Mouse (Mus musculus): ENCODE measurements around the gene Atxn1. TPM values are rescaled to one million over a fixed set of nuclear protein-coding genes. Genes with fewer than 3 reads are reported as not detected.

Atxn1 gene
- total and polyA plus RNA-seq, 3 experiments, result 8.0 to 13.1 (median 9.7) TPM

GRCm38 (mm10) chr13:46011232-46011631, 46.4 kb upstream of the Atxn1 start:
- Histone ChIP-seq H3K9me3 (replicated peaks; ENCODE audit: low read length) (no peaks in the 10 kb centered on the region), H3K4me1 (ENCODE audit: control insufficient read depth in 1 of 2, insufficient read depth in 2 of 2) (peaks cover 10 to 33% of the 10 kb centered on the region in 2 experiments; a peak in 3 of 4 replicates), H3K4me3 (replicated peaks in 1 of 3; ENCODE audit: low read depth in 2 of 3, low read length in 2 of 3, poor library complexity in 1 of 3) (no peak overlapping the region), H3K9ac (ENCODE audit: insufficient read depth, low read depth) (no peak overlapping the region), H3K36me3 (replicated peaks in 1 of 2; ENCODE audit: control insufficient read depth in 1 of 2, insufficient read depth in 1 of 2, low read length in 1 of 2) (no peaks in the 10 kb centered on the region), H3K27ac (ENCODE audit: insufficient read depth, low read depth) (no peak overlapping the region), H3K4me2 (ENCODE audit: insufficient read depth, low read depth, poor library complexity, severe bottlenecking) (no peak overlapping the region), H3K27me3 (replicated peaks) (no peaks in the 10 kb centered on the region), H3K79me2 (replicated peaks; ENCODE audit: control insufficient read depth, extremely low read depth, insufficient read depth, poor library complexity, severe bottlenecking) (no peaks in the 10 kb centered on the region)
- dilution Hi-C loops (cut with MboI; ENCODE audit: extremely low pct_ligation_motif_present, extremely low pct_unique_long_range_greater_than_20kb, low sequenced_read_pairs) (no loop called here), in situ Hi-C loops (cut with MboI; ENCODE audit: low pct_ligation_motif_present, low pct_unique_long_range_greater_than_20kb, low sequenced_read_pairs) (no loop called here)
- no peak for DNase-seq (ENCODE audit: extremely low read depth)
- TF ChIP-seq NELFE (IDR thresholded peaks at IDR 0.05; ENCODE audit: low read depth, low read length) (no peak), USF1 (IDR thresholded peaks at IDR 0.05; ENCODE audit: low read depth, low read length) (no peak), MAX (IDR thresholded peaks at IDR 0.05; ENCODE audit: low read length) (no peak), MAZ (IDR thresholded peaks at IDR 0.05; ENCODE audit: low read depth, low read length) (no peak), SMC3 (IDR thresholded peaks at IDR 0.05; ENCODE audit: low read depth, low read length) (no peak), RCOR1 (conservative IDR thresholded peaks at IDR 0.05; ENCODE audit: low read depth, low read length) (no peak), TBP (conservative IDR thresholded peaks at IDR 0.05; ENCODE audit: low read depth, low read length) (no peak), GABPA (IDR thresholded peaks at IDR 0.05; ENCODE audit: insufficient replicate concordance, low read depth, low read length) (no peak), CTCF (conservative IDR thresholded peaks at IDR 0.05 in 1 of 2, IDR thresholded peaks at IDR 0.05 in 1 of 2; ENCODE audit: low read depth in 2 of 2, low read length in 2 of 2) (no peak), IRF4 (IDR thresholded peaks at IDR 0.05; ENCODE audit: low read depth, low read length) (no peak), POLR2A (IDR thresholded peaks at IDR 0.05; ENCODE audit: low read depth, low read length) (no peak), MAFK (IDR thresholded peaks at IDR 0.05; ENCODE audit: insufficient replicate concordance, low read length) (no peak), CHD2 (IDR thresholded peaks at IDR 0.05; ENCODE audit: low read length) (no peak), HCFC1 (IDR thresholded peaks at IDR 0.05; ENCODE audit: low read depth, low read length) (no peak), PAX5 (IDR thresholded peaks at IDR 0.05; ENCODE audit: low read length) (no peak), ZMIZ1 (IDR thresholded peaks at IDR 0.05; ENCODE audit: low read depth, low read length) (no peak), ETS1 (conservative IDR thresholded peaks at IDR 0.05; ENCODE audit: low read depth, low read length) (no peak), E2F4 (IDR thresholded peaks at IDR 0.05; ENCODE audit: insufficient replicate concordance, low read depth, low read length) (no peak), MYC (IDR thresholded peaks at IDR 0.05; ENCODE audit: low read depth, low read length) (no peak)

GRCm38 (mm10) chr13:46010075-46010474, 45.3 kb upstream of the Atxn1 start:
- Histone ChIP-seq H3K27me3 (replicated peaks) (no peaks in the 10 kb centered on the region), H3K4me3 (replicated peaks in 1 of 3; ENCODE audit: low read depth in 2 of 3, low read length in 2 of 3, poor library complexity in 1 of 3) (no peak overlapping the region), H3K79me2 (replicated peaks; ENCODE audit: control insufficient read depth, extremely low read depth, insufficient read depth, poor library complexity, severe bottlenecking) (no peaks in the 10 kb centered on the region), H3K36me3 (replicated peaks in 1 of 2; ENCODE audit: control insufficient read depth in 1 of 2, insufficient read depth in 1 of 2, low read length in 1 of 2) (no peaks in the 10 kb centered on the region), H3K27ac (ENCODE audit: insufficient read depth, low read depth) (no peak overlapping the region), H3K9ac (ENCODE audit: insufficient read depth, low read depth) (no peak overlapping the region), H3K4me2 (ENCODE audit: insufficient read depth, low read depth, poor library complexity, severe bottlenecking) (no peak overlapping the region), H3K9me3 (replicated peaks; ENCODE audit: low read length) (no peaks in the 10 kb centered on the region), H3K4me1 (ENCODE audit: control insufficient read depth in 1 of 2, insufficient read depth in 2 of 2) (peaks cover 10 to 33% of the 10 kb centered on the region in 2 experiments; a peak in 3 of 4 replicates)
- dilution Hi-C loops (cut with MboI; ENCODE audit: extremely low pct_ligation_motif_present, extremely low pct_unique_long_range_greater_than_20kb, low sequenced_read_pairs), result no loop called here
- in situ Hi-C loops (cut with MboI; ENCODE audit: low pct_ligation_motif_present, low pct_unique_long_range_greater_than_20kb, low sequenced_read_pairs), result no loop called here
- TF ChIP-seq JUN (IDR thresholded peaks at IDR 0.05; ENCODE audit: insufficient read depth, low read depth, low read length), result no peak
- no peak for TF ChIP-seq CHD1 (IDR thresholded peaks at IDR 0.05; ENCODE audit: low read depth, low read length)
- no peak for TF ChIP-seq E2F4 (IDR thresholded peaks at IDR 0.05; ENCODE audit: insufficient replicate concordance, low read depth, low read length)
- TF ChIP-seq MAX (IDR thresholded peaks at IDR 0.05; ENCODE audit: low read length), result no peak
- no peak for DNase-seq (ENCODE audit: extremely low read depth)
